Mouse (Mus musculus) lung, adult 2 months (tissue): Measurements from ENCODE around the gene Plcxd2.

Experiments used
- CTCF ChIP-seq: fragments of 200-500 bp; IDR thresholded peaks from 2 replicates; pipeline ENCODE4 v1.5.1; 2011; ENCODE audit warnings: mild to moderate bottlenecking, low read length, control low read depth; ENCODE audit not compliant: insufficient read depth
- POLR2A ChIP-seq: fragments of 200-500 bp; IDR thresholded peaks from 2 replicates; pipeline ENCODE4 v1.6.1; 2011; ENCODE audit warnings: low read depth, mild to moderate bottlenecking, control low read depth, low read length, borderline replicate concordance; ENCODE audit errors: extremely low read depth

GRCm38 (mm10) chr16:46011696-46012095 is 1.7 kb upstream of the Plcxd2 start:
- TF ChIP-seq CTCF = no peak
- no peak for TF ChIP-seq POLR2A
